Mouse (Mus musculus): ENCODE measurements around the gene Trip11. TPM values are rescaled to one million over a fixed set of nuclear protein-coding genes. Genes with fewer than 3 reads are reported as not detected.
"Not testable (repeated sequence)": the region's sequence is repeated elsewhere in the genome, so short reads cannot be mapped to it uniquely, and the experiment has no call there.

Gene Trip11
- 0.22 TPM in 1 of 2 replicates, not detected in the other for polyA plus RNA-seq (2012; ENCODE audit: insufficient read depth, low replicate concordance)

DNA sequence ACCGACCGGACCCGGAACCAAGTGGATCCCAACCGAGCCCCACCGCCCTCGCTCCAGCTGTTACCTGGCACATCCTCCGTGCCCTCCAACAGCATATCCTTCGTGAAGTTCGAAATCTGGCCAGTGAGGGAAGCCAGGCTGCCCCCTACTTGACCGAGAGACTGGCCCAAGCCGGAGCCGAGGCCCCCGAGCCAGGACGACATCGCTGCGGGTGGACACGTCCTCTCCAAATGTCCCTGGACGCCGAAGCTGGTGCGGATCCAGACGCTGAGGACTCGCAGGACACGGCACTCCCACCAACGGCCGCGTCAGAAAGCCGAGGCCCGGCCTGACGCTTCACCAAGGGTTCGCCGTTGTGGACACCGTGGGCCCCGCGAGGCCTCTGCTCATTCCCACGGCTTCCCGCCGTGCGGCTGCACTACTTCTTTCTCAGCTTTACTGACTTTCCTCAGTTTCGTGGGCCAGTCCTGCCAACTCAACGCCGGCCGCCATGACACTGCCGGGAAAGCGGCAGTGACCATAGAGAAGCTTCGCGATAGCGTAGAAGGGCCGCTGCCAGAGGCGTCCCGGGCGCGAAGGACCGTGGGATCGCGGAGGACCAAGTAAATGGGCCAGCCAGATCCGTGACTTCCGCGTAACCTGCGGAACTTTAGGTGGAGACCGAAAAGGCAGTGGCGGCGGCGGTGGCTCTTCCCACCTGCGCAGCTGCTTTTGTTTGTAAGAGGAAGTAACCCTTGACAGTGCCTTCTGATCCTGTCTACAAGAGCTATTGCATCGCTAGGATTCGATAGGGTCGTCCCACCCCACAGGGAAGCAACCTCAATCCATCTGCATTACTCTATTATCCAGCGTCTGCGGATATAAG lies at the start of gene Trip11:
Gene Trip11 (minus strand): TSS at position 642 of the 865 bp plus-strand sequence.
- peaks cover 8% of the 10 kb centered on the region; the same call in 1 of the 2 replicates for H3K9me3 ChIP-seq
- peaks cover 39% of the 10 kb centered on the region for H3K4me1 ChIP-seq
- peaks cover 21% of the 10 kb centered on the region for H3K36me3 ChIP-seq (replicated peaks; ENCODE audit: low read length)
- no peaks in the 10 kb centered on the region for H3K27me3 ChIP-seq (replicated peaks)
- H3K4me3 ChIP-seq (replicated peaks), result peak within 1 kb of the TSS; percentile 99
- TF ChIP-seq GATA1 (IDR thresholded peaks at IDR 0.05; ENCODE audit: borderline replicate concordance, low read length), result no peak
- TF ChIP-seq FLI1 (IDR thresholded peaks at IDR 0.05; ENCODE audit: low read length), result no peak

DNA sequence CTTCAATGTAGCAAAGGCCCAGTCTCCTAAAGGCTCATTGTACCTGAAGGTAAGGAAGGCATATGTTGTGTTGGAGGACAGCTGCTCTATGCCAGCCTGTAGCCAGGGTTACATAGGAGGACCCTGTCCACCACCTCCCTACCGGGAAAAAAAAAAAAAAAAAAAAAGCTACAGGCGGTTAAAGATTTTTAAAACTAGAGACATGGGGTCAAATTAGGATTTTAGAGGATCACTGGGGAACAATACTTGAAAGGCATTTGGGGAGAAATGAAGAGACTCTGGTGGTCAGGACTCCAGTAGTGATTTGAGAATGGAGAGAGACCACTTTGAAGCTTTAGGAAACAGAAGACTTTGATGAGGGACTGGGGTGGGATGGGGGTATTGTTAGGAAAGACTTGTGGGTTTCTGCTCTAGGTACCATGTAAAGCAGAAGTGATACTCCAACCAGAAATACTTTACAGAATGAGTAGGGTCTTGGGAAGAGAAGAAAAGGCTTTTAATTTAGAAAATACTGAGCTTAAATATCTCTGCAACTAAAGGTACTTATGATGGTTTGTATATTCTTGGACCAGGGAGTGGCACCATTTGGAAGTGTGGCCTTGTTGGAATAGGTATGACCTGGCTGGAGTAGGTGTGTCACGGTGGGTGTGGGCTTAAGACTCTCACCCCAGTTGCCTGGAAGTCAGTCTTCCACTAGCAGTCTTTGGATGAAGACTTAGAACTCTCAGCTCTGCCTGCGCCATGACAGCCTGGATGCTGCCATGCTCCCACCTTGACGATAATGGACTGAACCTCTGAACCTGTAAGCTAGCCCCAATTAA lies 46.1 kb upstream of the Trip11 start:
- peaks cover 33% of the 10 kb centered on the region for H3K36me3 ChIP-seq (replicated peaks; ENCODE audit: low read length)
- H3K4me3 ChIP-seq (replicated peaks), result peak overlapping the region; percentile 96
- peaks cover 16% of the 10 kb centered on the region for H3K9me3 ChIP-seq
- peaks cover 50% of the 10 kb centered on the region for H3K4me1 ChIP-seq
- H3K27me3 ChIP-seq (replicated peaks), result not testable (repeated sequence)

DNA sequence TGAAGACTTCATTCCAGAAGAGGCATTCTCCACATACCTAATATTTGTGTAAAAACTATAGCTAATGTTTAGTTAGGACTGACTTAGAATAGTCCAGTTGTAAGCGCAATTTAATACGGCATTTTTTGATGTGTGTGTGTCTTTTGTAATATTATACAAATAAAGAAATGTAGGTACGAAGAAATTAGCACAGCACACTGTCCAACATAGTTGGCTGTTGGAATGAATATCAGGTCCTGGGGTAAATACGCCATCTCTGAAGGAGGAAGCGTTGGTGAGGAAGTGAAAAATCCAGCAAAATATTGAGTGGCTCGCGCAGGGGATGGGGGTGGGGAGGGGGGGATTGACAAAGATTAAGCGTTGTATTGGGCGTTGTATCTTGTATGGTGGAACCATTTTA lies 45.5 kb upstream of the Trip11 start:
- Histone ChIP-seq H3K27me3 (replicated peaks) (no peaks in the 10 kb centered on the region), H3K4me1 (peaks cover 50% of the 10 kb centered on the region), H3K9me3 (peaks cover 16% of the 10 kb centered on the region), H3K36me3 (replicated peaks; ENCODE audit: low read length) (peaks cover 30% of the 10 kb centered on the region), H3K4me3 (replicated peaks) (peak overlapping the region; percentile 96)
- TF ChIP-seq FLI1 (IDR thresholded peaks at IDR 0.05; ENCODE audit: low read length) (no peak), GATA1 (IDR thresholded peaks at IDR 0.05; ENCODE audit: borderline replicate concordance, low read length) (no peak)

DNA sequence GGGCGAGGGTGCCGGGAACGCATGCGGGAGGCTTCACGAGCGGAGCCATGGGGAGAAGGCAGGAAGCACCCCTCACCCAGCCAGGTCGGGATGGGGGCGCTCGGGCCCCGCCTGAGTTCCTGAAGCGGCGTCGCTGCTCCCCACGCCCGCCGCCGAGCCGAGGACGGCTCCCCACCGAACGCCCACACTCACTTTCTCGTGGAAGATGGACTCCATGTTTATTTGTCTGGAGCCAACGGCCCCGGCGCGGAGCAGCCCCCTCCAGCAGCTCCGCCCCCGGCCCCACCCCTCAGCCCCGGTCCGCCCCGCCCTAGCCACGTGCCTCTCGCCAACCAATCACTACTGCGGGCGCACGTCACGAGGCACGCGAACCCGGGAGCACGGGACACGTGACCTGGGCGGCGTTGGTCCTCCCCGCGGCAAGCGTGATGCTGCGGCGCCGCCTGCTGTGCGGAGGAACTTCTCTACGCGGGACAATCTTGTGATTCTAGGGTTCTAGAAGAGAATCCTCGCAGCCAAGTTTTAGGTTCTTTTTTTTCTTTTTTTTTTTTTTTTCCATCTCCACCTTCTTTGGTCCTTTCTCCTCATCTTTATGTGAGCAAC lies 45.0 kb upstream of the Trip11 start, which contains the start of gene Atxn3:
Gene Atxn3 (minus strand): TSS at position 305 of the 603 bp plus-strand sequence.
- peak within 1 kb of the TSS; percentile 96 for H3K4me3 ChIP-seq (replicated peaks)
- no peak for TF ChIP-seq GATA1 (IDR thresholded peaks at IDR 0.05; ENCODE audit: borderline replicate concordance, low read length)
- no peak for TF ChIP-seq FLI1 (IDR thresholded peaks at IDR 0.05; ENCODE audit: low read length)
- H3K4me1 ChIP-seq, result peaks cover 46% of the 10 kb centered on the region
- H3K36me3 ChIP-seq (replicated peaks; ENCODE audit: low read length), result peaks cover 27% of the 10 kb centered on the region
- no peaks in the 10 kb centered on the region for H3K27me3 ChIP-seq (replicated peaks)
- H3K9me3 ChIP-seq, result peaks cover 16% of the 10 kb centered on the region

DNA sequence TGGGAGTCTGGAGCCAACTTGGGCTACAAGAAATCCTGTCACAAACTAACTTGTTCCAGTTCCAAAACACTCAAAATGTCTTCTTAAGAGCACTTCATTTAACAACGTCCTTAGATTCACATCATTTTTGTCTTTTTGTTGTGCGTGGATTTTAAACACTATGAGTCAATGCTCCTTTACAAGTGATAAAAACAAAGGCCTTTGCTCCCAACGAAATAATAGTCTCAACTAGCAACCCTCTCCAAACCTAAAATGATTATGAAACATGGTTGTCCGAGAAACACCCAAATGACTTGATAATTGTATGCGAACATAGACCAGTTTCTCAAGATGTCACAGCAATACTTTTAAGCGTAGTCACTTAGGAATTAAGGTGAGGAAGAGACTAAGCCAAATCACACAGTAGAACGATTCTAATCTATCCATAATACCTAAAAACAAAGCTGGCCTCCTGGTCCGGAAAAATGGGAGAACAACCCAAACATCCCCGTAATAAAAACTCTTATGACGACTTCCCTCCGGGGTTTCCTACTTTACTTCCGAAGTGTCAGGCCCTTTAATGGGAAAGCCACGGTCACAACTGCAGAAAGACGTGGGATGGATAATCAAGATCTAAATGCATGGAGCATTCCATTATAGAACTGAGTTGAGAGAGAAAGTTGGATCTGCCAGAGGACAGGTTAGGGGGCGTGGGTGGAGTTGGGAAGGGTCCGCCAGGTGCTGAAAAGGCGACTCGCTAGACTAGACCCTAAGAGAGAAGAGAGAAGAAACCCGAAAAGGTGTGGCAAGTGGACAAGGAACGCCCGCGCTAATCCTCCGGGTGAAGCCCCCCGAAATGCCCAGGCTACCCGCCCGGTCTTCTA lies 44.2 kb upstream of the Trip11 start:
- TF ChIP-seq GATA1 (IDR thresholded peaks at IDR 0.05; ENCODE audit: borderline replicate concordance, low read length), result no peak
- no peak for TF ChIP-seq FLI1 (IDR thresholded peaks at IDR 0.05; ENCODE audit: low read length)

DNA sequence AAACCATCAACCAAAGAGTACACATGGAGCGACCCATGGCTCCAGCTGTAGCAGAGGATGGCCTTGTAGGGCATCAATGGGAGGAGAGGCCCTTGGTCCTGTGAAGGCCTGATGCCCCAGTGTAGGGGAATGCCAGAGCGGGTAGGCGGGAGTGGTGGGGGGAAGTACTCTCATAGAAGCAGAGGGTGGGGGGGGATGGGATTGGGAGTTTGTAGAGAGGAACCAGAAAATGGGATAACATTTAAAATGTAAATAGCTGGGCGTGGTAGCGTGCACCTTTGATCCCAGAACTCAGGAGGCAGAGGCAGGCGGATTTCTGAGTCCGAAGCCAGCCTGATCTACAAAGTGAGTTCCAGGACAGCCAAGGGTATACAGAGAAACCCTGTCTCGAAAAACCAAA lies 42.8 kb upstream of the Trip11 start:
- H3K4me3 ChIP-seq (replicated peaks); H3K9me3 ChIP-seq; H3K27me3 ChIP-seq (replicated peaks): not testable (repeated sequence)
- Histone ChIP-seq H3K4me1 (peaks cover 36% of the 10 kb centered on the region), H3K36me3 (replicated peaks; ENCODE audit: low read length) (peaks cover 20% of the 10 kb centered on the region)

More for the DNA sequence above, 44.2 kb upstream of the Trip11 start:
- H3K9me3 ChIP-seq, result peaks cover 12% of the 10 kb centered on the region
- H3K36me3 ChIP-seq (replicated peaks; ENCODE audit: low read length), result peaks cover 23% of the 10 kb centered on the region
- peak overlapping the region; percentile 96 for H3K4me3 ChIP-seq (replicated peaks)
- no peaks in the 10 kb centered on the region for H3K27me3 ChIP-seq (replicated peaks)
- H3K4me1 ChIP-seq, result peaks cover 39% of the 10 kb centered on the region

DNA sequence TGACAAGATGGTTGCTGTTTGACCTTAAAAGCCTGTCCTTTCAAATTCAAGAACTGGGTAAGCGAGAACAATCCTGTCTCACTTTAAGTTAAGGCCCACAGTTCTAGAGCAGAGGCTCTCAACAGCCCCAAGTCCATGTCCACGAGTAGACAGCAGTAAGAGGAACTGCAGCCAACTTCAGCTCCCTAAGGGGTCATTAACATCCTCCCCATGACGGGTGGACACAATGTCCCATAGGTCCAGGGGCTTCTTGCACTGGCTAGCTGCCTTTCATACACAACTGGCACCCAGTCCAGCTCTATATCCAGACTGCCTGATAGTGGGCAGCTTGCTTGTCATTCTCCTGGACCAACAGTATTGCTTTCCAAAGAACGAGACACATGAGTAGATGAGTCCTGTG lies 35.7 kb upstream of the Trip11 start:
- Histone ChIP-seq H3K9me3 (no peaks in the 10 kb centered on the region), H3K36me3 (replicated peaks; ENCODE audit: low read length) (peaks cover 62% of the 10 kb centered on the region), H3K4me3 (replicated peaks) (peak overlapping the region; percentile 8), H3K4me1 (peaks cover 35% of the 10 kb centered on the region), H3K27me3 (replicated peaks) (no peaks in the 10 kb centered on the region)
- TF ChIP-seq FLI1 (IDR thresholded peaks at IDR 0.05; ENCODE audit: low read length) (no peak), GATA1 (IDR thresholded peaks at IDR 0.05; ENCODE audit: borderline replicate concordance, low read length) (no peak)

DNA sequence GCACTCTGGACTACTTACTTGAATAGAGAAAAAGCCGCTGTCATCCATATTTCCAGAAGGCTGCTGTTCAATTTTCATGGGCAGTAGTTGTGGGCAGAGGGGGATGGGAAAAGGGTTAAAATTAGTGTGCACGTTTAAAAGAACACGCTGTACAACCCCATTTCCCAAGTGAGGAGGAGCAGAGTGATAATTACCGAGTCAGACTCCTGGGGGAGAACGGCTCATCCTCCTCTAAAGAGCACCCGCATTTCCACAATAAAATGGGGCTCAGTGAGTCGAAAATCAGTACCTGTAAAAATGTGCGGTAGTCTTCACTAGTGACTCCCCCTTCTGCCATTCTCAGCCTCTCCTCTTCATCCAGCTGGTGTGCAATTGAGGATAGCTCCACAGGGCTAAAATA lies 34.9 kb upstream of the Trip11 start:
- H3K4me3 ChIP-seq (replicated peaks), result peak overlapping the region; percentile 68
- H3K27me3 ChIP-seq (replicated peaks), result no peaks in the 10 kb centered on the region
- no peaks in the 10 kb centered on the region for H3K9me3 ChIP-seq
- TF ChIP-seq GATA1 (IDR thresholded peaks at IDR 0.05; ENCODE audit: borderline replicate concordance, low read length) (no peak), FLI1 (IDR thresholded peaks at IDR 0.05; ENCODE audit: low read length) (no peak)
- H3K36me3 ChIP-seq (replicated peaks; ENCODE audit: low read length), result peaks cover 68% of the 10 kb centered on the region
- H3K4me1 ChIP-seq, result peaks cover 35% of the 10 kb centered on the region

DNA sequence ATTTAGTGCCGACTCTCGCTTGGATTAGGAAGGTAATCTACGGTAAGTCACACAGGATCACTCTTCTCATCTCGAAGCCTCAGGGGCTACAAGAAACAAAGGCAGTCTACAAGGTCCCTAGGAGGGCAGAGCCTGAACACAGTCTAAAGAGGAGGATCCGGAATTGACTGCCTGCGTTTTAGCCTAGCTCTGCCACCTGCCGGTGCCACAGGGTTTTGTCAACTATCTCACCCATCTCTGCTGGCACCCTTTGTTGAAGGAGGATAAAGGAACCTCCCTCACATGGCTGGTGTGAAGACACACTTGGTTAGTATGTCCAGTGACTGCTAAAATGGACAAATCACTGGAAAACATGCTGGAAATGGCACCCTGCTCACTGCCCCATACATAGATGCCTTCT lies 24.5 kb upstream of the Trip11 start:
- no peak overlapping the region for H3K4me3 ChIP-seq (replicated peaks)
- H3K4me1 ChIP-seq, result peaks cover 10% of the 10 kb centered on the region; the same call in 1 of the 2 replicates
- no peak for TF ChIP-seq GATA1 (IDR thresholded peaks at IDR 0.05; ENCODE audit: borderline replicate concordance, low read length)
- no peak for TF ChIP-seq FLI1 (IDR thresholded peaks at IDR 0.05; ENCODE audit: low read length)
- H3K27me3 ChIP-seq (replicated peaks), result no peaks in the 10 kb centered on the region
- peaks cover 87% of the 10 kb centered on the region for H3K36me3 ChIP-seq (replicated peaks; ENCODE audit: low read length)
- H3K9me3 ChIP-seq, result peaks cover 4% of the 10 kb centered on the region; the same call in 1 of the 2 replicates

All from megakaryocyte, embryonic 14.5 days (primary cell).